Mouse (Mus musculus) limb, embryonic 12.5 days (tissue): ENCODE measurements around the gene Nckap5. TPM values are rescaled to one million over a fixed set of nuclear protein-coding genes. Genes with fewer than 3 reads are reported as not detected.
"Not testable (repeated sequence)": the region's sequence is repeated elsewhere in the genome, so short reads cannot be mapped to it uniquely, and the experiment has no call there.

Source experiments
- ATAC-seq: fragments of 200-750 bp; cut with Nextera tagmentation; 2 replicates; pipeline ENCODE4 v1.8.0; 2017; ENCODE audit warnings: low read depth, moderate TSS enrichment; ENCODE audit not compliant: insufficient number of reproducible peaks, insufficient read depth, low FRiP score, low TSS enrichment
- H3K27ac ChIP-seq: fragments of 300-500 bp; sonication (generic); 2 replicates; pipeline ENCODE4 v1.5.1; 2016; ENCODE audit warnings: mild to moderate bottlenecking, moderate library complexity
- H3K27me3 ChIP-seq: fragments of 300-500 bp; sonication (generic); 2 replicates; pipeline ENCODE4 v1.6.1; 2016; ENCODE audit warnings: mild to moderate bottlenecking, moderate library complexity
- H3K36me3 ChIP-seq: fragments of 300-500 bp; sonication (generic); 2 replicates; pipeline ENCODE4 v1.6.1; 2016; ENCODE audit warnings: mild to moderate bottlenecking, moderate library complexity
- H3K4me1 ChIP-seq: fragments of 300-500 bp; sonication (generic); replicated peaks from 2 replicates; pipeline ENCODE4 v1.6.1; 2016
- H3K4me2 ChIP-seq: fragments of 300-500 bp; sonication (generic); 2 replicates; pipeline ENCODE4 v1.6.1; 2016; ENCODE audit warnings: mild to moderate bottlenecking, moderate library complexity
- H3K4me3 ChIP-seq: fragments of 300-500 bp; sonication (generic); replicated peaks from 2 replicates; pipeline ENCODE4 v1.5.1; 2016; ENCODE audit warnings: mild to moderate bottlenecking
- H3K9ac ChIP-seq: fragments of 300-500 bp; sonication (generic); replicated peaks from 2 replicates; pipeline ENCODE4 v1.6.1; 2016; ENCODE audit warnings: mild to moderate bottlenecking, moderate library complexity
- H3K9me3 ChIP-seq: fragments of 300-500 bp; sonication (generic); 2 replicates; pipeline ENCODE4 v1.6.1; 2016; ENCODE audit warnings: mild to moderate bottlenecking, moderate library complexity
- WGBS: fragments of 180-500 bp; shearing (Covaris S2); methylation state at CpG from one replicate; pipeline ENCODE4 v1.1.7; 2016; 5-methylcytosine and 5-hydroxymethylcytosine counted together
- polyA plus RNA-seq: library from polyadenylated mRNA; unstranded; fragments of >200 nt; fragmentation: Nextera tagmentation; extraction: Ambion mirVana; gene quantifications from 2 replicates; pipeline ENCODE4 v1.2.1, GENCODE M21; 2016

Nckap5 gene
- polyA plus RNA-seq, 1 experiment from 2014 or later: 7.7 TPM

GRCm38 (mm10) chr1:126824841-126825240 is 5.8 kb downstream of the Nckap5 start:
- Histone ChIP-seq H3K27ac (no peak overlapping the region), H3K9me3 (no peaks in the 10 kb centered on the region), H3K4me1 (0 out of 2 replicates have a peak, but pooled peaks cover 10% of the 10 kb centered on the region), H3K9ac (no peak overlapping the region), H3K4me3 (no peak overlapping the region), H3K36me3 (no peaks in the 10 kb centered on the region), H3K4me2 (no peak overlapping the region), H3K27me3 (0 out of 2 replicates have a peak, but pooled peaks cover 5% of the 10 kb centered on the region)
- WGBS: 65% methylated on average over 3 of the region's 3 CpGs
- ATAC-seq: no peak

- no peak for ATAC-seq
- no peaks in the 10 kb centered on the region for H3K9me3 ChIP-seq
- H3K4me2 ChIP-seq: no peak overlapping the region
- H3K4me1 ChIP-seq: peaks cover 10% of the 10 kb centered on the region
- no peaks in the 10 kb centered on the region for H3K27me3 ChIP-seq
- 79% methylated on average over 6 of the region's 6 CpGs for WGBS
- no peak overlapping the region for H3K4me3 ChIP-seq
- no peaks in the 10 kb centered on the region for H3K36me3 ChIP-seq
- no peak overlapping the region for H3K27ac ChIP-seq
- H3K9ac ChIP-seq: no peak overlapping the region
These were observed 8.4 kb downstream of the Nckap5 start for GRCm38 (mm10) chr1:126822246-126822645.

- 0 out of 2 replicates have a peak, but pooled peaks have one; percentile 26 for ATAC-seq
- 27% methylated on average over 9 of the region's 9 CpGs for WGBS
- H3K4me3 ChIP-seq: no peak overlapping the region
- no peak overlapping the region for H3K4me2 ChIP-seq
- H3K4me1 ChIP-seq: peaks cover 11% of the 10 kb centered on the region
- H3K27me3 ChIP-seq: no peaks in the 10 kb centered on the region
- peaks cover 4% of the 10 kb centered on the region; the same call in 1 of the 2 replicates for H3K9me3 ChIP-seq
- no peak overlapping the region for H3K9ac ChIP-seq
- H3K36me3 ChIP-seq: no peaks in the 10 kb centered on the region
- no peak overlapping the region for H3K27ac ChIP-seq
These were observed 13.1 kb downstream of the Nckap5 start for GRCm38 (mm10) chr1:126817381-126818034.

GRCm38 (mm10) chr1:126806994-126807611 is 23.5 kb downstream of the Nckap5 start:
- no peaks in the 10 kb centered on the region for H3K36me3 ChIP-seq
- H3K4me1 ChIP-seq: peaks cover 11% of the 10 kb centered on the region; the same call in 1 of the 2 replicates
- H3K27me3 ChIP-seq: no peaks in the 10 kb centered on the region
- WGBS: 67% methylated on average over 3 of the region's 3 CpGs
- H3K27ac ChIP-seq: no peak overlapping the region
- H3K9ac ChIP-seq: no peak overlapping the region
- H3K4me2 ChIP-seq: no peak overlapping the region
- no peaks in the 10 kb centered on the region for H3K9me3 ChIP-seq
- H3K4me3 ChIP-seq: no peak overlapping the region
- no peak for ATAC-seq

GRCm38 (mm10) chr1:126806548-126806947 is 24.1 kb downstream of the Nckap5 start:
- no peaks in the 10 kb centered on the region for H3K27me3 ChIP-seq
- H3K4me1 ChIP-seq: peaks cover 11% of the 10 kb centered on the region; the same call in 1 of the 2 replicates
- no peaks in the 10 kb centered on the region for H3K36me3 ChIP-seq
- WGBS: 74% methylated on average over 7 of the region's 7 CpGs
- H3K9me3 ChIP-seq: no peaks in the 10 kb centered on the region
- H3K9ac ChIP-seq: no peak overlapping the region
- no peak overlapping the region for H3K27ac ChIP-seq
- H3K4me3 ChIP-seq: no peak overlapping the region
- no peak overlapping the region for H3K4me2 ChIP-seq
- ATAC-seq: no peak

- Histone ChIP-seq H3K9me3 (no peaks in the 10 kb centered on the region), H3K4me3 (no peak overlapping the region), H3K36me3 (no peaks in the 10 kb centered on the region), H3K4me1 (peaks cover 13% of the 10 kb centered on the region), H3K27me3 (no peaks in the 10 kb centered on the region), H3K27ac (no peak overlapping the region), H3K4me2 (no peak overlapping the region), H3K9ac (no peak overlapping the region)
- no peak for ATAC-seq
- WGBS: 76% methylated on average over 3 of the region's 3 CpGs
These were observed 28.2 kb downstream of the Nckap5 start for GRCm38 (mm10) chr1:126802405-126802804.

GRCm38 (mm10) chr1:126801706-126802105 is 28.9 kb downstream of the Nckap5 start:
- Histone ChIP-seq H3K4me1 (peaks cover 13% of the 10 kb centered on the region), H3K36me3 (no peaks in the 10 kb centered on the region), H3K27ac (no peak overlapping the region), H3K27me3 (no peaks in the 10 kb centered on the region), H3K9me3 (no peaks in the 10 kb centered on the region), H3K4me2 (no peak overlapping the region), H3K9ac (no peak overlapping the region), H3K4me3 (no peak overlapping the region)
- ATAC-seq: no peak
- WGBS: 67% methylated on average over 8 of the region's 8 CpGs

GRCm38 (mm10) chr1:126799379-126799798 is 31.2 kb downstream of the Nckap5 start:
- Histone ChIP-seq H3K9me3 (no peaks in the 10 kb centered on the region), H3K27me3 (no peaks in the 10 kb centered on the region), H3K27ac (peak overlapping the region; percentile 31; the same call in 1 of the 2 replicates), H3K36me3 (no peaks in the 10 kb centered on the region), H3K4me3 (no peak overlapping the region), H3K4me1 (peaks cover 13% of the 10 kb centered on the region), H3K9ac (no peak overlapping the region), H3K4me2 (peak overlapping the region; percentile 21)
- peak; percentile 95 for ATAC-seq
- WGBS: 49% methylated on average over 11 of the region's 11 CpGs

GRCm38 (mm10) chr1:126780354-126780941 is 50.2 kb downstream of the Nckap5 start:
- not testable (repeated sequence) for H3K9me3 ChIP-seq, ATAC-seq, H3K4me3 ChIP-seq, H3K27ac ChIP-seq, H3K36me3 ChIP-seq, H3K4me1 ChIP-seq, H3K4me2 ChIP-seq, H3K27me3 ChIP-seq, H3K9ac ChIP-seq
- WGBS: no CpG with 5 or more reads among the region's 2 CpGs

GRCm38 (mm10) chr1:126773947-126774346 is 56.7 kb downstream of the Nckap5 start:
- not testable (repeated sequence) for ATAC-seq, H3K27ac ChIP-seq
- no CpG with 5 or more reads among the region's 6 CpGs for WGBS

GRCm38 (mm10) chr1:126766971-126767370 is 63.6 kb downstream of the Nckap5 start:
- Histone ChIP-seq H3K4me1 (0 out of 2 replicates have a peak, but pooled peaks cover 3% of the 10 kb centered on the region), H3K4me3 (no peak overlapping the region), H3K27me3 (no peaks in the 10 kb centered on the region), H3K9me3 (no peaks in the 10 kb centered on the region), H3K27ac (no peak overlapping the region), H3K36me3 (no peaks in the 10 kb centered on the region), H3K9ac (no peak overlapping the region), H3K4me2 (no peak overlapping the region)
- ATAC-seq: no peak
- 79% methylated on average over 1 of the region's 1 CpGs for WGBS

More at GRCm38 (mm10) chr1:126773947-126774346, 56.7 kb downstream of the Nckap5 start:
- not testable (repeated sequence) for H3K27me3 ChIP-seq, H3K4me1 ChIP-seq, H3K4me2 ChIP-seq, H3K4me3 ChIP-seq, H3K9me3 ChIP-seq, H3K36me3 ChIP-seq, H3K9ac ChIP-seq
